Mouse (Mus musculus) stomach, postnatal 0 days (tissue): ENCODE measurements around the gene Zbtb6. TPM values are rescaled to one million over a fixed set of nuclear protein-coding genes. Genes with fewer than 3 reads are reported as not detected.
A peak's percentile ranks its signal among the peaks of the same experiment; 100 is the strongest.

ENCODE experiments used
- ATAC-seq: fragments of 200-750 bp; cut with Nextera tagmentation; 2 replicates; pipeline ENCODE4 v1.8.0; 2017; ENCODE audit not compliant: low FRiP score, low TSS enrichment
- DNase-seq: peaks from one replicate; pipeline ENCODE4 v3.0.0-alpha.2; 2016; ENCODE audit warnings: low spot score
- H3K27ac ChIP-seq: fragments of 300-500 bp; sonication (generic); replicated peaks from 2 replicates; pipeline ENCODE4 v1.5.1; 2014; ENCODE audit warnings: mild to moderate bottlenecking, control low read depth
- H3K27me3 ChIP-seq: fragments of 300-500 bp; sonication (generic); 2 replicates; pipeline ENCODE4 v1.6.1; 2014; ENCODE audit warnings: low read length; ENCODE audit not compliant: control insufficient read depth, insufficient read depth
- H3K36me3 ChIP-seq: fragments of 300-500 bp; sonication (generic); 2 replicates; pipeline ENCODE4 v1.6.1; 2014; ENCODE audit warnings: low read length, mixed read lengths; ENCODE audit not compliant: control insufficient read depth, insufficient read depth
- H3K4me1 ChIP-seq: fragments of 300-500 bp; sonication (generic); replicated peaks from 2 replicates; pipeline ENCODE4 v1.6.1; 2014; ENCODE audit warnings: antibody characterized with exemption; ENCODE audit not compliant: control insufficient read depth, insufficient read depth
- H3K4me2 ChIP-seq: fragments of 300-500 bp; sonication (generic); replicated peaks from 2 replicates; pipeline ENCODE4 v1.6.1; 2014; ENCODE audit warnings: low read depth, mild to moderate bottlenecking, control low read depth, moderate library complexity
- H3K4me3 ChIP-seq: fragments of 300-500 bp; sonication (generic); 2 replicates; pipeline ENCODE4 v1.5.1; 2014; ENCODE audit warnings: low read depth, low read length, control low read depth
- H3K9ac ChIP-seq: fragments of 300-500 bp; sonication (generic); 2 replicates; pipeline ENCODE4 v1.6.1; 2014; ENCODE audit warnings: mild to moderate bottlenecking, low read length, control low read depth, mixed read lengths
- H3K9me3 ChIP-seq: fragments of 300-500 bp; sonication (generic); 2 replicates; pipeline ENCODE4 v1.6.1; 2016; ENCODE audit warnings: low read length; ENCODE audit not compliant: control insufficient read depth
- CTCF ChIP-seq: IDR thresholded peaks from 2 replicates; pipeline ENCODE4 v1.5.1; 2016; ENCODE audit warnings: antibody characterized with exemption, low read depth, mild to moderate bottlenecking, moderate library complexity
- EP300 ChIP-seq: optimal IDR thresholded peaks from 2 replicates; pipeline ENCODE3; 2016; ENCODE audit warnings: antibody characterized with exemption
- WGBS: fragments of 180-500 bp; shearing (Covaris S2); extraction: QIAGEN DNeasy Blood & Tissue Kit; methylation state at CpG from one replicate; pipeline ENCODE4 v1.1.7; 2014; 5-methylcytosine and 5-hydroxymethylcytosine counted together
- polyA plus RNA-seq: library from polyadenylated mRNA; unstranded; fragments of >200 nt; fragmentation: Nextera tagmentation; extraction: Ambion mirVana; gene quantifications from 2 replicates; pipeline ENCODE4 v1.2.1, GENCODE M21; 2015

The Zbtb6 gene
- polyA plus RNA-seq, 1 experiment from 2014 or later, result 3.2 TPM

- no peak for ATAC-seq
- no peaks in the 10 kb centered on the region for H3K4me1 ChIP-seq
- no peak overlapping the region for H3K9ac ChIP-seq
- no peaks in the 10 kb centered on the region for H3K9me3 ChIP-seq
- H3K4me3 ChIP-seq, result no peak overlapping the region
- 50% methylated on average over 1 of the region's 1 CpGs for WGBS
- no peaks in the 10 kb centered on the region for H3K27me3 ChIP-seq
- peak; percentile 59 for TF ChIP-seq CTCF
- TF ChIP-seq EP300, result no peak
- DNase-seq, result no peak
- H3K36me3 ChIP-seq, result peaks cover 4% of the 10 kb centered on the region; the same call in 1 of the 2 replicates
- no peak overlapping the region for H3K4me2 ChIP-seq
- no peak overlapping the region for H3K27ac ChIP-seq
These were observed 47.4 kb downstream of the Zbtb6 start for GRCm38 (mm10) chr2:37395539-37395938.

GRCm38 (mm10) chr2:37382921-37383320, 60.0 kb downstream of the Zbtb6 start:
- Histone ChIP-seq H3K27ac (no peak overlapping the region), H3K4me3 (no peak overlapping the region), H3K4me2 (no peak overlapping the region), H3K9ac (no peak overlapping the region), H3K9me3 (no peaks in the 10 kb centered on the region), H3K4me1 (no peaks in the 10 kb centered on the region), H3K36me3 (peaks cover 5% of the 10 kb centered on the region; the same call in 1 of the 2 replicates), H3K27me3 (no peaks in the 10 kb centered on the region)
- WGBS, result 93% methylated on average over 9 of the region's 9 CpGs
- TF ChIP-seq CTCF (no peak), EP300 (no peak)
- no peak for DNase-seq
- no peak for ATAC-seq

GRCm38 (mm10) chr2:37380189-37380588, 62.8 kb downstream of the Zbtb6 start:
- DNase-seq, result peak; percentile 50
- Histone ChIP-seq H3K9ac (no peak overlapping the region), H3K9me3 (no peaks in the 10 kb centered on the region), H3K27me3 (no peaks in the 10 kb centered on the region), H3K4me1 (no peaks in the 10 kb centered on the region), H3K4me2 (no peak overlapping the region), H3K36me3 (peaks cover 11% of the 10 kb centered on the region), H3K27ac (no peak overlapping the region), H3K4me3 (no peak overlapping the region)
- no peak for ATAC-seq
- TF ChIP-seq CTCF (peak; percentile 80), EP300 (no peak)
- 60% methylated on average over 2 of the region's 2 CpGs for WGBS

GRCm38 (mm10) chr2:37376018-37376417, 67.0 kb downstream of the Zbtb6 start:
- DNase-seq, result no peak
- no peak overlapping the region for H3K4me2 ChIP-seq
- no peak for ATAC-seq
- no peak overlapping the region for H3K27ac ChIP-seq
- WGBS, result 93% methylated on average over 1 of the region's 1 CpGs
- H3K9me3 ChIP-seq, result no peaks in the 10 kb centered on the region
- H3K27me3 ChIP-seq, result no peaks in the 10 kb centered on the region
- peaks cover 7% of the 10 kb centered on the region; the same call in 1 of the 2 replicates for H3K36me3 ChIP-seq
- no peak overlapping the region for H3K4me3 ChIP-seq
- no peak overlapping the region for H3K9ac ChIP-seq
- TF ChIP-seq EP300 (no peak), CTCF (no peak)
- H3K4me1 ChIP-seq, result no peaks in the 10 kb centered on the region

Other genes starting within 250 kb of the Zbtb6 start
- gene Olfr366, start 231.6 kb downstream of the Zbtb6 start, polyA plus RNA-seq, result not detected in 2 replicates
- not detected in 2 replicates for gene Olfr368, start 116.7 kb downstream of the Zbtb6 start, polyA plus RNA-seq
- 26.8 and 27.1 TPM in 2 replicates for gene Pdcl, start 83.8 kb downstream of the Zbtb6 start, polyA plus RNA-seq
- gene Rc3h2, start 20.3 kb downstream of the Zbtb6 start, polyA plus RNA-seq, result 5.5 and 5.7 TPM in 2 replicates
- gene Zbtb26, start within 50 bp of the Zbtb6 start, polyA plus RNA-seq, result 1.7 and 1.9 TPM in 2 replicates
- 17.3 and 17.4 TPM in 2 replicates for gene Rabgap1, start 108 bp upstream of the Zbtb6 start, polyA plus RNA-seq
- gene Gpr21, start 73.2 kb upstream of the Zbtb6 start, polyA plus RNA-seq, result 0.29 and 0.69 TPM in 2 replicates